12 mouse cellular contexts compared by ENCODE assay signal in genomic region chr4:24796229-24796628, GRCm38 (mm10). TPM values are rescaled to one million over a fixed set of nuclear protein-coding genes. Genes with fewer than 3 reads are reported as not detected.
DNase-seq lines count a peak whose midpoint lies in the region; ATAC-seq lines count a peak whose summit lies in the region.
"Had no signal": no experiment of that assay in that cellular context is flagged by ENCODE, and none has a peak within 500 bp of the region (broad histone marks: within the 10 kb centered on the region; RNA-seq: fewer than 3 reads in every experiment).

No protein-coding gene starts in this region.

- no peak overlapping the region for H3K4me2 ChIP-seq in intestine, embryonic 16.5 days (ENCODE audit: low read depth, low read length)
- H3K4me2 ChIP-seq: embryonic facial prominence, embryonic 15.5 days; limb, embryonic 13.5 days; neural tube, embryonic 13.5 days had no signal

- WGBS in intestine, embryonic 16.5 days, result 57% methylated on average over 1 of the region's 1 CpGs

- DNase-seq in adrenal gland, adult 2 months, result peak; percentile 5
- DNase-seq in adrenal gland, adult (ENCODE audit: inconsistent age in 2 of 2, low spot score in 1 of 2), result no peak
- DNase-seq in kidney, adult 18-20 months, result peak; percentile 18
- no peak for DNase-seq in kidney, adult 11 months
- DNase-seq in right cerebral cortex, postnatal 4 days, result peak; percentile 60
- no peak for DNase-seq in right cerebral cortex, adult 18-20 months
- no peak for DNase-seq in thymus, postnatal 36 days
- DNase-seq: lung, postnatal 4 days had no signal

- ATAC-seq in intestine, embryonic 16.5 days, result no peak

- H3K9me3 ChIP-seq in intestine, embryonic 16.5 days (ENCODE audit: control insufficient read depth, low read length), result no peaks in the 10 kb centered on the region
- H3K9me3 ChIP-seq: embryonic facial prominence, embryonic 15.5 days; limb, embryonic 13.5 days; neural tube, embryonic 13.5 days had no signal

- H3K27me3 ChIP-seq in intestine, embryonic 16.5 days (replicated peaks; ENCODE audit: control insufficient read depth, insufficient read depth, low read length), result no peaks in the 10 kb centered on the region
- H3K27me3 ChIP-seq: embryonic facial prominence, embryonic 15.5 days; limb, embryonic 13.5 days; neural tube, embryonic 13.5 days had no signal

- H3K9ac ChIP-seq in intestine, embryonic 16.5 days (ENCODE audit: low read depth, low read length), result no peak overlapping the region
- H3K9ac ChIP-seq: embryonic facial prominence, embryonic 15.5 days; limb, embryonic 13.5 days; neural tube, embryonic 13.5 days had no signal

- H3K36me3 ChIP-seq in intestine, embryonic 16.5 days (ENCODE audit: control insufficient read depth, insufficient read depth, low read length), result no peaks in the 10 kb centered on the region
- H3K36me3 ChIP-seq: embryonic facial prominence, embryonic 15.5 days; limb, embryonic 13.5 days; neural tube, embryonic 13.5 days had no signal

- no peak overlapping the region for H3K4me3 ChIP-seq in intestine, embryonic 16.5 days (ENCODE audit: low read length)
- H3K4me3 ChIP-seq: embryonic facial prominence, embryonic 15.5 days; limb, embryonic 13.5 days; neural tube, embryonic 13.5 days had no signal

- no peak overlapping the region for H3K27ac ChIP-seq in intestine, embryonic 16.5 days (ENCODE audit: low read length)
- H3K27ac ChIP-seq: embryonic facial prominence, embryonic 15.5 days; limb, embryonic 13.5 days; neural tube, embryonic 13.5 days had no signal

- no peaks in the 10 kb centered on the region for H3K4me1 ChIP-seq in intestine, embryonic 16.5 days (ENCODE audit: control insufficient read depth, insufficient read depth, low read length)

RNA-seq across cellular contexts. Expression of gene Klhl32, which starts 54.7 kb away (rescaled TPM):
- 1 to 10 TPM; 3.1 to 5.0 TPM for total RNA-seq in adrenal gland, adult 2 months (2021)
- polyA plus RNA-seq in adrenal gland, adult 2 months (2012; rRNA removed), result 2.3 and 2.5 TPM in 2 replicates
- 3.3 and 3.5 TPM in 2 replicates for polyA plus RNA-seq in intestine, embryonic 16.5 days (2015; fragmentation: Nextera tagmentation; extraction: Ambion mirVana)

Comparison
In these comparisons a context has a peak if more than half of its experiments do, and no peak if none do; other contexts are left out.
1. DNase-seq: peak in adrenal gland, adult 2 months (single experiment), kidney, adult 18-20 months (single experiment) and right cerebral cortex, postnatal 4 days (single experiment); none in adrenal gland, adult (0 of 2), kidney, adult 11 months (single experiment), right cerebral cortex, adult 18-20 months (single experiment) and thymus, postnatal 36 days (0 of 2).